Mouse (Mus musculus): ENCODE measurements at regions not wholly inside any gene's neighbourhood (a gene's known extent, or its start where the extent isn't known, plus 50 kb on each side); places are given as distances from the start of the nearest gene placed in this dataset.

DNA sequence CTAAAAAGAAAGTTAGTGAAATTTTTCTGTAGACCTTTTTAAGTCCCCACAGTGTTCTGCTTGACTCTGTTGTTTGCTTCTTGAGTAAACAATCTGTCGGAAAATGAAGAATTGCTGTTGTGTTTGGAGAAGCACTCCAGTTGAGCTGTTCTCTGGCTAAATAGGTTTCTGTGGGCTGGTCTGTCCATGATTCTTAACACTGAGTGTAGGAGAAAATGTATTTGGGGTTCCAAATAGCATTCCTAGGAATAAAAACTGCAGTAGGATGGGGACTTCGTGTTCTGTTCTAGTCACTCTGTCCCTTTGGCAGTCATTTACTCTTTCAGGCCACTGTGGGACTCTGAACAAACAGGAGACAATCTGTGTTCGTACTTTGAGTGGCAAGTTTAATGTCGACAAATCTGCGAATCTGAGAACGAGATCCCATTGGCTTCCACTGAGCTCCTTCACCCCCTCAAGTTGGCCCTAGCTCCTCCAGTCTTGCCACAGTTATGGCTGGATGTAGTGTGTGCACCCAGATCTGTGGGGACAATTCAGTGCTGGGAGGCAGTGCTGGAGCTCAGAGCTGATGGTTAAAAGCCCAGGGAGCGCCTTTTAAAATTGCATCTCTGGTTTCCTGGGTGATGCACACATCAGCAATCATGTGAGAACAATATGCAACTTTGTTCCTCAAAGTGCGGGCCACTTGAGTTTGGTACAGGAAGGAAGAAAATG lies 330.2 kb downstream of the Lmbrd1 start:
- H3K36me3 ChIP-seq (ENCODE audit: control insufficient read depth, insufficient read depth, low read length), result no peaks in the 10 kb centered on the region
- no peaks in the 10 kb centered on the region for H3K4me1 ChIP-seq (ENCODE audit: control insufficient read depth, insufficient read depth, low read length)
- no peaks in the 10 kb centered on the region for H3K27me3 ChIP-seq (ENCODE audit: control insufficient read depth, insufficient read depth, low read length)
- no peak overlapping the region for H3K4me3 ChIP-seq
- no peak overlapping the region for H3K9ac ChIP-seq (ENCODE audit: low read depth, low read length)
- WGBS, result 68% methylated on average over 8 of the region's 8 CpGs
- no peak for DNase-seq
- no peaks in the 10 kb centered on the region for H3K79me2 ChIP-seq (replicated peaks; ENCODE audit: control insufficient read depth, insufficient read depth, low read length)
- TF ChIP-seq POLR2A (IDR thresholded peaks at IDR 0.05; ENCODE audit: insufficient read depth, low read depth, low read length) (no peak), CTCF (IDR thresholded peaks at IDR 0.05) (no peak), EP300 (IDR thresholded peaks at IDR 0.05; ENCODE audit: insufficient read depth, low read depth, low read length) (no peak)
- no peak overlapping the region for H3K27ac ChIP-seq
- intact Hi-C loops (cut with DNase I), result no loop called here

GRCm38 (mm10) chr1:25012754-25013153 lies 334.3 kb downstream of the Lmbrd1 start:
- Histone ChIP-seq H3K27me3 (ENCODE audit: control insufficient read depth, insufficient read depth, low read length) (no peaks in the 10 kb centered on the region), H3K36me3 (ENCODE audit: control insufficient read depth, insufficient read depth, low read length) (no peaks in the 10 kb centered on the region), H3K79me2 (replicated peaks; ENCODE audit: control insufficient read depth, insufficient read depth, low read length) (no peaks in the 10 kb centered on the region), H3K4me3 (no peak overlapping the region), H3K27ac (no peak overlapping the region), H3K4me1 (ENCODE audit: control insufficient read depth, insufficient read depth, low read length) (no peaks in the 10 kb centered on the region), H3K9ac (ENCODE audit: low read depth, low read length) (no peak overlapping the region)
- no peak for TF ChIP-seq POLR2A (IDR thresholded peaks at IDR 0.05; ENCODE audit: insufficient read depth, low read depth, low read length)
- TF ChIP-seq CTCF (IDR thresholded peaks at IDR 0.05), result no peak
- no peak for TF ChIP-seq EP300 (IDR thresholded peaks at IDR 0.05; ENCODE audit: insufficient read depth, low read depth, low read length)
- DNase-seq, result no peak
- intact Hi-C loops (cut with DNase I), result no loop called here
- WGBS, result 77% methylated on average over 1 of the region's 1 CpGs
